Mouse (Mus musculus) ES-Bruce4 (cell line): ENCODE data around the gene Gm11985.

Source experiments
- CTCF ChIP-seq: IDR thresholded peaks from one replicate; pipeline ENCODE4 v1.8.1; 2011; ENCODE audit warnings: low read depth, low read length
- POLR2A ChIP-seq: IDR thresholded peaks from one replicate; pipeline ENCODE4 v1.8.1; 2011; ENCODE audit warnings: low read length; ENCODE audit not compliant: insufficient read depth

- TF ChIP-seq POLR2A, result no peak
- TF ChIP-seq CTCF, result no peak
These were observed 9.1 kb upstream of the Gm11985 start, which contains the start of gene Igfbp1 for GRCm38 (mm10) chr11:7197491-7197941.
